Mouse (Mus musculus) heart, postnatal 4 days (tissue): ENCODE results near the gene Rnft2. TPM values are rescaled to one million over a fixed set of nuclear protein-coding genes. Genes with fewer than 3 reads are reported as not detected.

Experiments
- total RNA-seq, 2 experiments: library from RNA; stranded (reverse); gene quantifications; 2 replicates each; pipeline ENCODE4 v1.2.3; 2021

The Rnft2 gene
- total RNA-seq, 2 experiments from 2014 or later: 2.5 to 2.9 TPM

Other genes with a start within 250 kb of the Rnft2 start
- 10 to 100 TPM; 57.1 to 58.8 TPM for gene Tesc, start 217.4 kb downstream of the Rnft2 start, total RNA-seq
- 10 to 100 TPM; 54.9 to 61.1 TPM for gene Fbxw8, start 89.7 kb downstream of the Rnft2 start, total RNA-seq
- under 1 TPM; 0.09 to 0.31 TPM for gene Hrk, start 80.5 kb downstream of the Rnft2 start, total RNA-seq
- gene 2410131K14Rik, start 111 bp upstream of the Rnft2 start, total RNA-seq: 1 to 10 TPM; 5.8 to 6.3 TPM